Mouse (Mus musculus): Measurements from ENCODE around the gene Higd1a. TPM values are rescaled to one million over a fixed set of nuclear protein-coding genes. Genes with fewer than 3 reads are reported as not detected.

The Higd1a gene
- total and polyA plus RNA-seq, 2 experiments = 14.7 to 65.6 TPM

GRCm38 (mm10) chr9:121873578-121873977 is 15.4 kb upstream of the Higd1a start:
- H3K4me3 ChIP-seq (ENCODE audit: insufficient read depth, low read depth, low read length) = no peak overlapping the region
- no peaks in the 10 kb centered on the region for H3K27me3 ChIP-seq (ENCODE audit: control insufficient read depth, insufficient read depth, low read length)
- H3K27ac ChIP-seq (replicated peaks; ENCODE audit: insufficient read depth, low read depth, low read length) = no peak overlapping the region
- H3K36me3 ChIP-seq (ENCODE audit: control insufficient read depth, insufficient read depth, low read length) = no peaks in the 10 kb centered on the region
- DNase-seq (ENCODE audit: extremely low read depth, low read depth, low spot score) = no peak
- no peak overlapping the region for H3K9ac ChIP-seq (ENCODE audit: low read depth, low read length)
- peaks cover 4% of the 10 kb centered on the region; the same call in 1 of the 2 replicates for H3K4me1 ChIP-seq (ENCODE audit: control insufficient read depth, insufficient read depth, low read length)
- no peaks in the 10 kb centered on the region for H3K79me2 ChIP-seq (ENCODE audit: control insufficient read depth, insufficient read depth, low read length)
- no peak for TF ChIP-seq POLR2A (IDR thresholded peaks at IDR 0.05; ENCODE audit: extremely low read depth, insufficient read depth, low read length)
- no peak for TF ChIP-seq CTCF (IDR thresholded peaks at IDR 0.05; ENCODE audit: low read depth, low read length)

- Histone ChIP-seq H3K4me3 (ENCODE audit: insufficient read depth, low read depth, low read length) (no peak overlapping the region), H3K27ac (replicated peaks; ENCODE audit: insufficient read depth, low read depth, low read length) (no peak overlapping the region), H3K9ac (ENCODE audit: low read depth, low read length) (no peak overlapping the region), H3K79me2 (ENCODE audit: control insufficient read depth, insufficient read depth, low read length) (no peaks in the 10 kb centered on the region), H3K27me3 (ENCODE audit: control insufficient read depth, insufficient read depth, low read length) (no peaks in the 10 kb centered on the region), H3K4me1 (ENCODE audit: control insufficient read depth, insufficient read depth, low read length) (peaks cover 4% of the 10 kb centered on the region; the same call in 1 of the 2 replicates), H3K36me3 (ENCODE audit: control insufficient read depth, insufficient read depth, low read length) (no peaks in the 10 kb centered on the region)
- 83% methylated on average over 2 of the region's 2 CpGs for WGBS
- DNase-seq (ENCODE audit: extremely low read depth, low read depth, low spot score) = peak; percentile 80
- TF ChIP-seq POLR2A (IDR thresholded peaks at IDR 0.05; ENCODE audit: extremely low read depth, insufficient read depth, low read length) (no peak), CTCF (IDR thresholded peaks at IDR 0.05; ENCODE audit: low read depth, low read length) (no peak)
These were observed 14.0 kb upstream of the Higd1a start for GRCm38 (mm10) chr9:121872062-121872683.

GRCm38 (mm10) chr9:121869973-121870515 is 11.9 kb upstream of the Higd1a start:
- H3K36me3 ChIP-seq (ENCODE audit: control insufficient read depth, insufficient read depth, low read length) = no peaks in the 10 kb centered on the region
- no peaks in the 10 kb centered on the region for H3K27me3 ChIP-seq (ENCODE audit: control insufficient read depth, insufficient read depth, low read length)
- TF ChIP-seq CTCF (IDR thresholded peaks at IDR 0.05; ENCODE audit: low read depth, low read length) = no peak
- no peak for TF ChIP-seq POLR2A (IDR thresholded peaks at IDR 0.05; ENCODE audit: extremely low read depth, insufficient read depth, low read length)
- DNase-seq (ENCODE audit: extremely low read depth, low read depth, low spot score) = no peak
- H3K79me2 ChIP-seq (ENCODE audit: control insufficient read depth, insufficient read depth, low read length) = no peaks in the 10 kb centered on the region
- no peak overlapping the region for H3K27ac ChIP-seq (replicated peaks; ENCODE audit: insufficient read depth, low read depth, low read length)
- H3K4me1 ChIP-seq (ENCODE audit: control insufficient read depth, insufficient read depth, low read length) = peaks cover 4% of the 10 kb centered on the region; the same call in 1 of the 2 replicates
- no peak overlapping the region for H3K9ac ChIP-seq (ENCODE audit: low read depth, low read length)
- 79% methylated on average over 4 of the region's 4 CpGs for WGBS
- H3K4me3 ChIP-seq (ENCODE audit: insufficient read depth, low read depth, low read length) = no peak overlapping the region

- TF ChIP-seq CTCF (IDR thresholded peaks at IDR 0.05; ENCODE audit: low read depth, low read length) (no peak), POLR2A (IDR thresholded peaks at IDR 0.05; ENCODE audit: extremely low read depth, insufficient read depth, low read length) (no peak)
- H3K79me2 ChIP-seq (ENCODE audit: control insufficient read depth, insufficient read depth, low read length) = no peaks in the 10 kb centered on the region
- H3K27ac ChIP-seq (replicated peaks; ENCODE audit: insufficient read depth, low read depth, low read length) = no peak overlapping the region
- H3K4me3 ChIP-seq (ENCODE audit: insufficient read depth, low read depth, low read length) = no peak overlapping the region
- no peaks in the 10 kb centered on the region for H3K27me3 ChIP-seq (ENCODE audit: control insufficient read depth, insufficient read depth, low read length)
- H3K36me3 ChIP-seq (ENCODE audit: control insufficient read depth, insufficient read depth, low read length) = no peaks in the 10 kb centered on the region
- peaks cover 4% of the 10 kb centered on the region; the same call in 1 of the 2 replicates for H3K4me1 ChIP-seq (ENCODE audit: control insufficient read depth, insufficient read depth, low read length)
- DNase-seq (ENCODE audit: extremely low read depth, low read depth, low spot score) = no peak
- 95% methylated on average over 5 of the region's 5 CpGs for WGBS
- no peak overlapping the region for H3K9ac ChIP-seq (ENCODE audit: low read depth, low read length)
These were observed 11.3 kb upstream of the Higd1a start for GRCm38 (mm10) chr9:121869432-121869831.

GRCm38 (mm10) chr9:121868236-121868635 is 10.1 kb upstream of the Higd1a start:
- TF ChIP-seq CTCF (IDR thresholded peaks at IDR 0.05; ENCODE audit: low read depth, low read length) = no peak
- TF ChIP-seq POLR2A (IDR thresholded peaks at IDR 0.05; ENCODE audit: extremely low read depth, insufficient read depth, low read length) = no peak
- H3K79me2 ChIP-seq (ENCODE audit: control insufficient read depth, insufficient read depth, low read length) = no peaks in the 10 kb centered on the region
- H3K36me3 ChIP-seq (ENCODE audit: control insufficient read depth, insufficient read depth, low read length) = no peaks in the 10 kb centered on the region
- WGBS = 87% methylated on average over 6 of the region's 6 CpGs
- H3K27ac ChIP-seq (replicated peaks; ENCODE audit: insufficient read depth, low read depth, low read length) = no peak overlapping the region
- H3K4me3 ChIP-seq (ENCODE audit: insufficient read depth, low read depth, low read length) = no peak overlapping the region
- no peak for DNase-seq (ENCODE audit: extremely low read depth, low read depth, low spot score)
- H3K9ac ChIP-seq (ENCODE audit: low read depth, low read length) = no peak overlapping the region
- H3K27me3 ChIP-seq (ENCODE audit: control insufficient read depth, insufficient read depth, low read length) = no peaks in the 10 kb centered on the region
- peaks cover 4% of the 10 kb centered on the region; the same call in 1 of the 2 replicates for H3K4me1 ChIP-seq (ENCODE audit: control insufficient read depth, insufficient read depth, low read length)

- Histone ChIP-seq H3K79me2 (ENCODE audit: control insufficient read depth, insufficient read depth, low read length) (no peaks in the 10 kb centered on the region), H3K27me3 (ENCODE audit: control insufficient read depth, insufficient read depth, low read length) (no peaks in the 10 kb centered on the region), H3K9ac (ENCODE audit: low read depth, low read length) (no peak overlapping the region), H3K27ac (replicated peaks; ENCODE audit: insufficient read depth, low read depth, low read length) (no peak overlapping the region), H3K4me3 (ENCODE audit: insufficient read depth, low read depth, low read length) (no peak overlapping the region), H3K36me3 (ENCODE audit: control insufficient read depth, insufficient read depth, low read length) (no peaks in the 10 kb centered on the region), H3K4me1 (ENCODE audit: control insufficient read depth, insufficient read depth, low read length) (peaks cover 4% of the 10 kb centered on the region; the same call in 1 of the 2 replicates)
- peak; percentile 33 for DNase-seq (ENCODE audit: extremely low read depth, low read depth, low spot score)
- TF ChIP-seq CTCF (IDR thresholded peaks at IDR 0.05; ENCODE audit: low read depth, low read length) (no peak), POLR2A (IDR thresholded peaks at IDR 0.05; ENCODE audit: extremely low read depth, insufficient read depth, low read length) (no peak)
- WGBS = 64% methylated on average over 6 of the region's 6 CpGs
These were observed 9.5 kb upstream of the Higd1a start for GRCm38 (mm10) chr9:121867632-121868031.
